Mouse (Mus musculus) testis, adult 2 months (tissue): ENCODE data around the gene Enpp4. TPM values are rescaled to one million over a fixed set of nuclear protein-coding genes. Genes with fewer than 3 reads are reported as not detected.

ENCODE experiments used
- H3K27ac ChIP-seq: fragments of 200-500 bp; 2 replicates; pipeline ENCODE4 v1.5.1; 2012; ENCODE audit warnings: low read depth, low read length; ENCODE audit not compliant: control insufficient read depth, insufficient read depth
- H3K27me3 ChIP-seq: fragments of 200-500 bp; 2 replicates; pipeline ENCODE4 v1.6.1; 2012; ENCODE audit warnings: mild to moderate bottlenecking, low read length, moderate library complexity; ENCODE audit not compliant: control insufficient read depth, insufficient read depth
- H3K36me3 ChIP-seq: fragments of 200-500 bp; 2 replicates; pipeline ENCODE4 v1.6.1; 2012; ENCODE audit warnings: mild to moderate bottlenecking, low read length; ENCODE audit not compliant: control insufficient read depth, insufficient read depth
- H3K4me1 ChIP-seq: fragments of 200-500 bp; 2 replicates; pipeline ENCODE4 v1.6.1; 2012; ENCODE audit warnings: low read length; ENCODE audit not compliant: control insufficient read depth, insufficient read depth
- H3K4me3 ChIP-seq: fragments of 200-500 bp; 2 replicates; pipeline ENCODE4 v1.5.1; 2012; ENCODE audit warnings: low read depth, mild to moderate bottlenecking, low read length, moderate library complexity, mixed read lengths; ENCODE audit not compliant: control insufficient read depth
- CTCF ChIP-seq: fragments of 200-500 bp; IDR thresholded peaks from 2 replicates; pipeline ENCODE4 v1.5.1; 2012; ENCODE audit warnings: low read depth, mild to moderate bottlenecking, inconsistent platforms, low read length, moderate library complexity; ENCODE audit not compliant: control insufficient read depth, insufficient read depth, insufficient replicate concordance
- POLR2A ChIP-seq: fragments of 200-500 bp; IDR thresholded peaks from 2 replicates; pipeline ENCODE4 v1.6.1; 2012; ENCODE audit warnings: low read depth, mild to moderate bottlenecking, inconsistent platforms, low read length, moderate library complexity; ENCODE audit not compliant: control insufficient read depth
- polyA plus RNA-seq: library from polyadenylated mRNA; depleted of rRNA; stranded (reverse); fragments of >200 nt; gene quantifications from 2 replicates; pipeline ENCODE4 v1.2.3, GENCODE M21; 2012

Gene Enpp4
- polyA plus RNA-seq, 1 experiment, result 8.5 TPM

- Histone ChIP-seq H3K4me1 (no peaks in the 10 kb centered on the region), H3K27ac (no peak overlapping the region), H3K4me3 (no peak overlapping the region), H3K27me3 (no peaks in the 10 kb centered on the region), H3K36me3 (no peaks in the 10 kb centered on the region)
- TF ChIP-seq POLR2A (no peak), CTCF (no peak)
Measured at GRCm38 (mm10) chr17:44090916-44091315, 14.7 kb downstream of the Enpp4 start.

- no peak for TF ChIP-seq CTCF
- TF ChIP-seq POLR2A, result no peak
- H3K36me3 ChIP-seq, result no peaks in the 10 kb centered on the region
- no peaks in the 10 kb centered on the region for H3K27me3 ChIP-seq
- H3K4me3 ChIP-seq, result no peak overlapping the region
- H3K27ac ChIP-seq, result no peak overlapping the region
- H3K4me1 ChIP-seq, result no peaks in the 10 kb centered on the region
Measured at GRCm38 (mm10) chr17:44088226-44088625, 17.4 kb downstream of the Enpp4 start.

GRCm38 (mm10) chr17:44083156-44083555 lies 22.5 kb downstream of the Enpp4 start:
- TF ChIP-seq POLR2A (no peak), CTCF (no peak)
- Histone ChIP-seq H3K4me3 (no peak overlapping the region), H3K27me3 (no peaks in the 10 kb centered on the region), H3K27ac (no peak overlapping the region), H3K4me1 (peaks cover 3% of the 10 kb centered on the region), H3K36me3 (no peaks in the 10 kb centered on the region)

- H3K27me3 ChIP-seq, result no peaks in the 10 kb centered on the region
- peak within 1 kb of the TSS; percentile 88 for H3K4me3 ChIP-seq
- H3K36me3 ChIP-seq, result no peaks in the 10 kb centered on the region
- peaks cover 3% of the 10 kb centered on the region for H3K4me1 ChIP-seq
- TF ChIP-seq CTCF (no peak), POLR2A (peak; percentile 65)
- peak within 1 kb of the TSS; percentile 45 for H3K27ac ChIP-seq
Measured at GRCm38 (mm10) chr17:44078631-44079350, 26.8 kb downstream of the Enpp4 start, which contains the start of gene Enpp5. Enpp5 (plus strand) TSS chr17:44078813.

- TF ChIP-seq POLR2A, result no peak
- no peak for TF ChIP-seq CTCF
- H3K27me3 ChIP-seq, result no peaks in the 10 kb centered on the region
- H3K4me1 ChIP-seq, result peaks cover 3% of the 10 kb centered on the region
Measured at GRCm38 (mm10) chr17:44077843-44078160, 27.8 kb downstream of the Enpp4 start.

GRCm38 (mm10) chr17:44077146-44077842 lies 28.3 kb downstream of the Enpp4 start:
- Histone ChIP-seq H3K36me3 (no peaks in the 10 kb centered on the region), H3K27me3 (no peaks in the 10 kb centered on the region), H3K4me3 (no peak overlapping the region), H3K27ac (peak overlapping the region; percentile 66), H3K4me1 (peaks cover 3% of the 10 kb centered on the region)
- TF ChIP-seq POLR2A (no peak), CTCF (no peak)

More at GRCm38 (mm10) chr17:44077843-44078160, 27.8 kb downstream of the Enpp4 start:
- H3K4me3 ChIP-seq, result no peak overlapping the region
- no peaks in the 10 kb centered on the region for H3K36me3 ChIP-seq
- peak overlapping the region; percentile 44; the same call in 1 of the 2 replicates for H3K27ac ChIP-seq

GRCm38 (mm10) chr17:44076051-44076680 lies 29.4 kb downstream of the Enpp4 start:
- no peak for TF ChIP-seq CTCF
- TF ChIP-seq POLR2A, result no peak

More at GRCm38 (mm10) chr17:44076051-44076680, 29.4 kb downstream of the Enpp4 start:
- H3K27ac ChIP-seq, result no peak overlapping the region
- H3K27me3 ChIP-seq, result no peaks in the 10 kb centered on the region
- no peak overlapping the region for H3K4me3 ChIP-seq
- H3K36me3 ChIP-seq, result no peaks in the 10 kb centered on the region
- peaks cover 3% of the 10 kb centered on the region for H3K4me1 ChIP-seq
